Mouse (Mus musculus): Measurements from ENCODE around the gene Atp10b. TPM values are rescaled to one million over a fixed set of nuclear protein-coding genes. Genes with fewer than 3 reads are reported as not detected.

Gene Atp10b
- total RNA-seq, 2 experiments from 2014 or later, result 0.32 to 0.54 TPM

DNA sequence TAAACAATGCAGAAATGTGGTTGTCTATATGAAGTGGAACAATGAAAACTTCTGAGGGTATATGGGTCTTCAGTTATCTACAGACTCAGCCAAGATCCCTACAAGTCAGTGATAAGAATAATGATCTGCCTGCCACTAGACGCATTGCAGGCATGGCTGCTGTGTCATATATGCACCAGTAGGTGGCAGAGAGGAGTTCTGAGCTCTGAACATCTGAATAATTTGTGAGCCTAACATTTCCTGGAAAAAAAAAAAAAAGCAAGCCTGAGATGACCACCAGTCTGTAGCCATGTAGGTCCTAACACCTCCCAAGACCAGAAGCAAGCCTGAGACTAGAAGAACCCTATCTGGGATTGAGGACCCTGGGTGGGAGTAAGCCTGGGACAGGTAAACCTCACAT is 63.5 kb downstream of the Atp10b start:
- Histone ChIP-seq H3K4me3 (no peak overlapping the region), H3K27ac (no peak overlapping the region)
- no peak for DNase-seq (ENCODE audit: extremely low spot score in 1 of 2, low spot score in 2 of 2)
- TF ChIP-seq CTCF (IDR thresholded peaks at IDR 0.05), result peak; percentile 54
- intact Hi-C loops (cut with DNase I), result no loop called here

DNA sequence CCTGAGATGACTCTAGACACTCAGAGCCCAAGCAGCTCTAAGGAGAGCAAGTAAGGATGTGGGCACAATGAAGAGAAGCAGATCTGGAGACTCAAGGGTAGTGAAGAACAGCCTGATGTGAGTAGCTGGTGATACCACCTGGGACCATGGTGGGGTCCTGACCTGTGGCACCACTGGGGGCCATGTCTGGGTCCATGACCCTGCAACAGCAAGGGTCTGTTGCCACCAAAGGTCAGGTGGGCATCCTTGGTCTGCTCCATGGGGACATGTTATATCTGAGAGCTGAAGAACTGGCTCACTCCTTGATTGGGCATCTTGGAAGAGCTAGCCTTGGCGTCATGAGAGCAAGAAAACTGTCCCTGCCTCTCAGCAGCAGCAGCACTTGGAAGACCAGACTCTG is 64.1 kb downstream of the Atp10b start:
- Histone ChIP-seq H3K27ac (no peak overlapping the region), H3K4me3 (no peak overlapping the region)
- TF ChIP-seq CTCF (IDR thresholded peaks at IDR 0.05), result no peak
- no peak for DNase-seq (ENCODE audit: extremely low spot score in 1 of 2, low spot score in 2 of 2)
- intact Hi-C loops (cut with DNase I), result no loop called here

DNA sequence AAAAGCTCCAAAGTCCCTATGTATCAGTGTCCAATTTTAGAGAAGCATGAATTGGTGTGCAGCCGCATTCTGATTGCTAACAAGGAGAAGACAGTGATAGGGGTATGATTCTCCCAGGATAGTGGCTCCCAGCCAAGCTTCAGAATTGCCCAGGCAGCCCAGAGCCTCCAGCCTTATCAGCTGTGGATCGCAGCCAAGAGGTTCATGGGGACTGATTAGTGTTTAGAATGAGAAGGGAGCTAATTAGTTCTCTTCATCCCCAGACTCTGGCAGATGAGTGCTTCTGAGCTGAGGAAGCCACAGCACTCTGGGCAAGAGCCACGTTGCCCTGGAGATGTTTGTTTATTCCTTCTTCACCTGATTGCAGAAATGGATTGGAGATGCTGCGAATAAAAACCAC is 67.3 kb downstream of the Atp10b start:
- intact Hi-C loops (cut with DNase I), result no loop called here
- TF ChIP-seq CTCF (IDR thresholded peaks at IDR 0.05), result no peak
- Histone ChIP-seq H3K4me3 (no peak overlapping the region), H3K27ac (no peak overlapping the region)
- DNase-seq (ENCODE audit: extremely low spot score in 1 of 2, low spot score in 2 of 2), result peak; percentile 23 to 44

DNA sequence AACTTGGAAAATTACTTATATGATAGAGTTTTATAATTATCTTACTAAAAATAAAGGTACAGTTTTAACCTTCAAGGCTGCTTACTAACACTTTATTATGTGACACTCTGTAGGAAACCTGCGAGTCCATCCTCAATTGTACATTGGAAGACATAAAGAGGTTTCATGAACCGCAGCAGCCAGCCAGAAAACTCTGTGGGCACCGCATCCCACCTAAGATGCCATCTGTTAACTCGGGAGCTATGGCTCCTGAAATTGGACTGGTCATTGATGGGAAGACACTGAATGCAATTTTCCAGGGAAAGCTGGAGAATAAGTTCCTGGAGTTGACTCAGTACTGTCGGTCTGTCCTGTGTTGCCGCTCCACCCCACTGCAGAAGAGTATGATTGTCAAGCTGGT is 80.6 kb downstream of the Atp10b start:
- DNase-seq (ENCODE audit: extremely low spot score in 1 of 2, low spot score in 2 of 2), result no peak
- intact Hi-C loops (cut with DNase I), result no loop called here
- TF ChIP-seq CTCF (IDR thresholded peaks at IDR 0.05), result no peak
- H3K27ac ChIP-seq, result no peak overlapping the region
- no peak overlapping the region for H3K4me3 ChIP-seq

DNA sequence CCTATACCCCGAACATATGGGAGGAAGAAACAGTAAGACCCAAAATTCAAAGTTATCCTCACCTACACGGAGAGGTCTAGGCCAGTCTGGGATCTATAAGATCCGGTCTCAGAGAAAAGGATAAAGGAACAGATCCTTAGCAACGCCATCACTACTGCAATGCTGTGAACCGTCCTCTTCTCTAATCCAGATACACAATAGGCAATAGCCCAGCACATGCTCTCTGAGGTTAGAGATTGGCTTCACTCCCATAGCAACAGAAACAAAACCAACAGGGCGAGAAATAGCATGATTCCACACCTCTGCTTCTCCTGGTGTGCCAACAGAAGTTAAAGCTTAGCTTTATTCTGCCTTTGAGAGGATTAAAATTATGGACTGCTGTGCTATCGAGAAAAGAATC is 82.4 kb downstream of the Atp10b start:
- no peak overlapping the region for H3K27ac ChIP-seq
- no peak overlapping the region for H3K4me3 ChIP-seq
- DNase-seq (ENCODE audit: extremely low spot score in 1 of 2, low spot score in 2 of 2), result no peak
- intact Hi-C loops (cut with DNase I), result no loop called here
- TF ChIP-seq CTCF (IDR thresholded peaks at IDR 0.05), result no peak

DNA sequence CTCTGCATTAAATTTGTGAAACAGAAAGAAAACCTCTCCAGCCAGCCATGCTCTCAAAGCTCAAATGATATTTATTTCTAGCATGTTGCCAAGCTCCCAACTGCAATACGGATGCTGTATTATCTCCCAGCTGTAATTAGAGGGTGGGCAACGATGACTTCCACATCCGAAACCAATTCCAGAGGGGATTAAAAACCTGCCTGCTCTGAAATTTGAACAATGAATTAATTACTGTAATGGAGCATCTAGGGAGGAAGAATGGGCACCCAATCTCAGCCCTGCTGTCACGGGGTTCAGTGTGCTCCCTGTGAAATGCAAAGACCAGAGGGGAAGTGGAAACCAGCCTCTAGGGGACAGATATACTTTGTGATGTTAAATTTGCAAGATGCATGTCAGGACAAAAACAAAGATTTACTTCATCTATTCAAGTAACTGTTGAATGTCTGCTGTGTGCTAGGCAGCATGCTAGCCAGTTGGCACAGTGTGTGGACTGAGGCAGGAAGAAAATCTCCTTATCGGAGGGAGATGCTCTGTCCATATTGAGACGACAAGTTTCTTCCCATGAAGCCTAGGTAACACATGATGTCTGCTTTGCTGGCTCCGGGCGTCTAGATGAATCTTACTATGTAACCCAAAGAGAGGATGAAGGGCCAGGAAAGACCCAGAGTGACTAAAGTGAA is 86.8 kb downstream of the Atp10b start:
- no peak overlapping the region for H3K4me3 ChIP-seq
- no peak for DNase-seq (ENCODE audit: extremely low spot score in 1 of 2, low spot score in 2 of 2)
- no peak overlapping the region for H3K27ac ChIP-seq
- intact Hi-C loops (cut with DNase I), result no loop called here
- no peak for TF ChIP-seq CTCF (IDR thresholded peaks at IDR 0.05)

DNA sequence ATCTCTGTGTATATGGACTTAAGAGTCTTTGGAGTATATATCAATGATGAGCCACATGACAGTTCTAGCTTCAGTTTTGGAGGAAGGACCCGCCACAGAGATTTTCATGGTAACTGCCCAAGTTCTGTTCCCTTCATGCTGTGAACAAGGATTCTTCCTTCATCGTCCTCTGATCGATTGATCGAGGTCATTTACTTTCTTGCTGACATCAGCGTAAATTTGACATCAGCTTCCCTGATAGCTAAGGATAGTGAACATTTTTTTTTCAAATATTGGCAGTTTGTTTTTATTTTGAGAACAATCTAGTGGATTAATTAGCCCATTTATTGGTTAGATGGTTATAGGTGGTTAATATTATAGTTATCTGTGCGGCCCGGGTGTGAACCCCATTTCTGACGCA is 90.1 kb downstream of the Atp10b start:
- Histone ChIP-seq H3K4me3 (no peak overlapping the region), H3K27ac (no peak overlapping the region)
- intact Hi-C loops (cut with DNase I), result no loop called here
- no peak for TF ChIP-seq CTCF (IDR thresholded peaks at IDR 0.05)
- no peak for DNase-seq (ENCODE audit: extremely low spot score in 1 of 2, low spot score in 2 of 2)

DNA sequence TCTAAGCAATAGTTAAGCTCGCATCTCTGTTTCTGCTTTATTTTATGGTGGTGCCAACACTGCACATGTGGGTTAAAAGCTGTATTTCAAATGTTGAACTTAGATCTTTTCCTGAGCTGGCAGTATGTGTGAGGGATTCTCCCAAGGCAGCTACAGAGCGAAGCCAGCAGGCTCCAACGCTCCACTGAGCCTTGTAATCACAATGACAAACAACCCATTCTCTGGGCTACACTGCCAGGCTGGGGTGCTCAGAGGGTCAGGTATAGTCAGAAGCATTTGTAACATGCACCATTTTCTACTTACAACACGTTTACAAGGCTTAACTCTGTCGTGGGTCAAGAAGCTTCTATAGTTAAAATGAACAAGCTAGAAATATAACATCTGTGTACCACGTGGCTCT is 103.4 kb downstream of the Atp10b start:
- Histone ChIP-seq H3K27ac (no peak overlapping the region), H3K4me3 (no peak overlapping the region)
- DNase-seq (ENCODE audit: extremely low spot score in 1 of 2, low spot score in 2 of 2), result no peak
- intact Hi-C loops (cut with DNase I), result no loop called here
- no peak for TF ChIP-seq CTCF (IDR thresholded peaks at IDR 0.05)

DNA sequence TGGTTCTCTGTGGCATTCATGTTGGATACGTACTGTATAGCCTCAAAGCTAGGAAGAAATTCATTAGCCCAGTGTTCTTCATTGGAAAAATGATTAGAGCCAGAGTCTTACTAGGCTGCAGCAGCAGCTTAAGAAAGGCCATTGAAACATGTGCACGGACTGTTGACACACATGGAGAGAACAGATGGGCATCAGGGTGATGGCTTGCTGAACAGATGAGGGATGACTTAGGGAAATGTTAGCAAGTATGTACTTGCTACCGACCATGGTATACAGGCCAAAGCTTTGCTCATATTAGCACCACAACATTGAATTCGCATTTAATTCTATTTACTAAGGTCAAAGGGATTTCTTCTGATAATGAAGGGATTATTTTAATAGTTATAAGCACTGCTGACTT is 105.6 kb downstream of the Atp10b start:
- Histone ChIP-seq H3K4me3 (no peak overlapping the region), H3K27ac (no peak overlapping the region)
- no peak for DNase-seq (ENCODE audit: extremely low spot score in 1 of 2, low spot score in 2 of 2)
- intact Hi-C loops (cut with DNase I), result no loop called here
- no peak for TF ChIP-seq CTCF (IDR thresholded peaks at IDR 0.05)

DNA sequence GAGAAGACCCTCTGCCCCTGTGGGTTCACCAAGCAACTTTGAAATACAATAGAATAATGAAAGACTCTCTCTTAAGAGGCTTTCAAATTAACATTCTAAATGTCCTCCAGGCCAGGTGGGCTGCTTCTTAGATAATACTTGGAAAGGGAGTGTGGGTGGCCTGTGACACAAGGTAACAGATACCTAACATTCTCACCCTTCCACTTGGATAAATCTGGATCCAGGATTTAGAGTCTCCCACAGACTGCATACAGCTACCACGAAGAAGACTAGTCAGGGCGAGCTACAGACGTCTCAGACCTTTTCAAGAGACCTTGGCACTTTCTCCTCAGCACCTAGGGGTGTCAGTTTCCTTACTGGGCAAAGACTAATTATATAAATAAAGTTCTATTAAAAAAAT is 107.6 kb downstream of the Atp10b start:
- Histone ChIP-seq H3K4me3 (no peak overlapping the region), H3K27ac (no peak overlapping the region)
- TF ChIP-seq CTCF (IDR thresholded peaks at IDR 0.05), result no peak
- intact Hi-C loops (cut with DNase I), result no loop called here
- DNase-seq (ENCODE audit: extremely low spot score in 1 of 2, low spot score in 2 of 2), result no peak

DNA sequence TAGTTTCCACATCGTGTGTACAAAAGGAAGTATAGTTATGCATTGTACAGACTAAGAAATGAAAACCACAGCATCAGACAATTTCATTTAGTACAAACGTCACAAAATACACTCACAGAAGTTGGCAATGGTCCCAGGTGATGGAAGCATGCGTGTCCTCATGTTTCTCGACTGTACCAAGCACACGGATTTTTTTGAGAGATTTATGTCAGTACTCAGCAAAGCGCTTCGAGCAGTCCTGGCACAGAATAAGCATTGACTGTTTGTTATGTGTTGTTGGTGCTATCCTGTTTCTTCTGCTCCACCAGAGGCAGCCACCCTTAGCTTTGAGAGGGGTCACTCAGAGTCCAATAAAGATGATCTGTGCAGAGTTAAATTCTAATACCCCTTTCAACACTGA is 108.1 kb downstream of the Atp10b start:
- DNase-seq (ENCODE audit: extremely low spot score in 1 of 2, low spot score in 2 of 2), result no peak
- TF ChIP-seq CTCF (IDR thresholded peaks at IDR 0.05), result no peak
- intact Hi-C loops (cut with DNase I), result no loop called here
- no peak overlapping the region for H3K27ac ChIP-seq
- H3K4me3 ChIP-seq, result no peak overlapping the region

DNA sequence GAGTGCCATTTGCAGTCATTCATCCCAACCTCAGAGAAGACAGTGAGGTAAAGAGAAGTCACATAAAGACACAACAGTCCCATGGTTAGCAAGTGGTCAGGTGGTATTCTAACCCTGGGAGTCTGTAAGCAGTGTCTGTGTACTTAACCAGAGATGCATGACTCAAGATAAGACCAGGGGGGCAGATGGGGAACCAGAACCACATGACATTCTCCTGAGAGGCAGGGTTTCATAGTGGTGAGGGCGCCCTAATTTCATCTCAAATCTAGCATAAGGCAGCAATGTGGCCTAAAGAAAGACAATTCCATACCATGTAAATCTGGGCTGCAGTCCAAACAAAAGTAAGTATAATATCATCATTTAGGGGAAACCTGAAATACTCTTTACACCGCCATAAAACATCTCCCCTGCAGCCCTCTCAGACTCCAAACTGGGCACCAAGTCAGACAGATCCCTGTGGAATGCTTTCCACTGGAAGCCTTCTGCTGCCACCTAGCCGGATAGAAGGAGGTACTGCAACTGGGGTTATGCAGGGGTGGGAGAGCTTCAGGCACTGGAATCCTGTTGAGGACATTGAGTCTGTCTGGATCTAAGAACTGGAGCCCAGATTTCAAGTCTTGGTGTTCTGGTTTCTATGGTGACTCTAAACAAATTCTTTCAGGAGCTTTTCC is 114.0 kb downstream of the Atp10b start:
- DNase-seq (ENCODE audit: extremely low spot score in 1 of 2, low spot score in 2 of 2), result peak; percentile 63 to 72
- no peak overlapping the region for H3K27ac ChIP-seq
- no peak overlapping the region for H3K4me3 ChIP-seq
- intact Hi-C loops (cut with DNase I), result loop anchor here (1.0 to 5.0 kb wide), 2 partner anchors 84 to 264 kb away; no protein-coding TSS in a partner anchor
- TF ChIP-seq CTCF (IDR thresholded peaks at IDR 0.05), result peak; percentile 98

DNA sequence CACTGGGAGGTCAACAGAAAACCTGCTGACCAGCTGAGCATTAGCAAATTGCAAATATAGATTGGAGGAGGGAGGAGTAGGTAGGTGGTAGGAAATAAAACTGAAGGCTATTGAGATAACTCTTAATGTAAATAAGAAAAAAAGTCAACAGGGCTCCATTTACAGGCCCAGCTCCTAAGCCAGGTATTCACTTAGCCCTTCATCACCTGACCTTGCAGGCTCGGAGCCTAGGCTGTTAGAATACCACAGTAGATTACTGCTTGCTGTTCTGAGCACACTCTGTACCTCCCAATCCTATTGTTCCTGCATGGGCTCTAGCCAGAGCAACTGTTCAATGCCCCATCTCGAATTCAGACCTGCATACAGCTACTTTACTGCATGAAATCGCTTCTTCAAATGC is 117.8 kb downstream of the Atp10b start:
- intact Hi-C loops (cut with DNase I), result loop anchor here (5.0 kb wide), 1 partner anchor 145 kb away; no protein-coding TSS in a partner anchor

More for the DNA sequence above, 117.8 kb downstream of the Atp10b start:
- no peak for TF ChIP-seq CTCF (IDR thresholded peaks at IDR 0.05)
- Histone ChIP-seq H3K27ac (no peak overlapping the region), H3K4me3 (no peak overlapping the region)
- DNase-seq (ENCODE audit: extremely low spot score in 1 of 2, low spot score in 2 of 2), result no peak

Data from left cerebral cortex, adult 2 months (tissue).